Mouse (Mus musculus) embryonic facial prominence, embryonic 13.5 days (tissue): ENCODE measurements around the gene Vsig4. TPM values are rescaled to one million over a fixed set of nuclear protein-coding genes. Genes with fewer than 3 reads are reported as not detected.
A peak's percentile ranks its signal among the peaks of the same experiment; 100 is the strongest.

ENCODE experiments used
- microRNA counts: library from miRNA; unstranded; fragments of <30 nt; microRNA quantifications from one replicate; lab custom pipeline; 2016
- microRNA-seq: library from miRNA; unstranded; fragments of <30 nt; microRNA quantifications from one replicate; pipeline ENCODE4, GENCODE M21; 2016
- polyA plus RNA-seq: library from polyadenylated mRNA; unstranded; fragments of >200 nt; fragmentation: Nextera tagmentation; extraction: Ambion mirVana; gene quantifications from 2 replicates; pipeline ENCODE4 v1.2.1, GENCODE M21; 2015

Gene Vsig4
- polyA plus RNA-seq, 1 experiment from 2014 or later: not detected

MicroRNAs within 50 kb of the gene (microRNA counts, 519-probe panel; counts per million panel counts)
- microRNA mmu-miR-223 (lab: Ali Mortazavi, UCI): 2,596 counts per million, percentile 62 among the panel's probes with 10 or more counts

Small RNA genes within 50 kb of the gene (microRNA-seq; reads per million reads assigned to microRNA genes)
- gene Mir223: 388 reads per million, percentile 69 among the genes with 10 or more reads in this experiment

Other genes starting within 250 kb of the Vsig4 start
- gene Msn, start 197.4 kb downstream of the Vsig4 start, polyA plus RNA-seq: 77.1 and 77.6 TPM in 2 replicates
- 30.4 and 34.4 TPM in 2 replicates for gene Heph, start 161.9 kb upstream of the Vsig4 start, polyA plus RNA-seq
- gene Hsf3, start 162.9 kb upstream of the Vsig4 start, polyA plus RNA-seq: 0.32 and 0.36 TPM in 2 replicates